Mouse (Mus musculus) limb, embryonic 15.5 days (tissue): ENCODE measurements around the gene Rplp0. TPM values are rescaled to one million over a fixed set of nuclear protein-coding genes. Genes with fewer than 3 reads are reported as not detected.

ENCODE experiments used
- ATAC-seq: fragments of 200-750 bp; cut with Nextera tagmentation; 2 replicates; pipeline ENCODE4 v1.8.0; 2017; ENCODE audit warnings: low read depth, moderate TSS enrichment; ENCODE audit not compliant: insufficient number of reproducible peaks, low FRiP score, low TSS enrichment
- H3K27ac ChIP-seq: fragments of 300-500 bp; sonication (generic); 2 replicates; pipeline ENCODE4 v1.5.1; 2015; ENCODE audit warnings: moderate library complexity, mild to moderate bottlenecking, inconsistent platforms
- H3K27me3 ChIP-seq: fragments of 300-500 bp; sonication (generic); 2 replicates; pipeline ENCODE4 v1.6.1; 2015; ENCODE audit warnings: inconsistent platforms
- H3K36me3 ChIP-seq: fragments of 300-500 bp; sonication (generic); 2 replicates; pipeline ENCODE4 v1.6.1; 2015; ENCODE audit warnings: inconsistent platforms
- H3K4me1 ChIP-seq: fragments of 300-500 bp; sonication (generic); 2 replicates; pipeline ENCODE4 v1.6.1; 2015; ENCODE audit warnings: inconsistent platforms
- H3K4me2 ChIP-seq: fragments of 300-500 bp; sonication (generic); 2 replicates; pipeline ENCODE4 v1.6.1; 2015; ENCODE audit warnings: mild to moderate bottlenecking, inconsistent platforms
- H3K4me3 ChIP-seq: fragments of 300-500 bp; sonication (generic); 2 replicates; pipeline ENCODE4 v1.5.1; 2015; ENCODE audit warnings: mild to moderate bottlenecking, inconsistent platforms
- H3K9ac ChIP-seq: fragments of 300-500 bp; sonication (generic); 2 replicates; pipeline ENCODE4 v1.6.1; 2015; ENCODE audit warnings: inconsistent platforms
- H3K9me3 ChIP-seq: fragments of 300-500 bp; sonication (generic); 2 replicates; pipeline ENCODE4 v1.6.1; 2016; ENCODE audit warnings: inconsistent platforms
- WGBS: fragments of 180-500 bp; shearing (Covaris S2); methylation state at CpG from one replicate; pipeline ENCODE4 v1.1.7; 2015; 5-methylcytosine and 5-hydroxymethylcytosine counted together
- polyA plus RNA-seq: library from polyadenylated mRNA; unstranded; fragments of >200 nt; fragmentation: Nextera tagmentation; extraction: Ambion mirVana; gene quantifications from 2 replicates; pipeline ENCODE4 v1.2.1, GENCODE M21; 2015

The Rplp0 gene
- polyA plus RNA-seq, 1 experiment from 2014 or later, result 1,752 TPM

DNA sequence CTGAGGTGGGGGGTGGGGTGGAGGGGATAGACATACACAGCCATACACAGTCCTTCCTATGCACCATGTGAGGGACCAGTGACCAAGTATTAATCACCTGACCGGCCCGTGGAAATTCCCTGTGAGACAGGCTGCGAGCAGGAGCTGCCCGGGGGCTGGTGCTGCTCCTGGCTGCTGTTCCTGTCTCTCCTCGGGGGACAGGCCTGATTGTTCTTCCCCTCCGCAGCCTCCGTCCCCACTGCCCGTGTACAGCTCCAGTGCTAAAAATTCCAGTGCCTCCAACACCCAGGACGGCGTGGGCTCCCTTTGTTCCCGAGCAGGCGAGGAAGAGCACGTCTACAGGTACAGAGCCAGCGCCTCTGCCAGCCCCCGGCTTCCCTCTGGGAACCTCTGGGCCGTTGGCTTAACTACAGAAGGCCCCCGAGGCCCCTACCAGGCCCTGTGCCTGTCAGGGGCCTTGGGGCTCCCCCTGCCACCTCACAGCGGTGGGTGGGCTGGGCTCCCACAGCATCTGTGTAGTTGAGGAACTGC is 14.5 kb upstream of the Rplp0 start:
- no peak for ATAC-seq
- no peak overlapping the region for H3K4me3 ChIP-seq
- H3K4me2 ChIP-seq, result no peak overlapping the region
- no peaks in the 10 kb centered on the region for H3K27me3 ChIP-seq
- 0 out of 2 replicates have a peak overlapping the region, but pooled peaks have one; percentile 7 for H3K9ac ChIP-seq
- no peaks in the 10 kb centered on the region for H3K9me3 ChIP-seq
- peaks cover 53% of the 10 kb centered on the region for H3K36me3 ChIP-seq
- H3K4me1 ChIP-seq, result peaks cover 52% of the 10 kb centered on the region
- peak overlapping the region; percentile 79; the same call in 1 of the 2 replicates for H3K27ac ChIP-seq
- 39% methylated on average over 18 of the region's 18 CpGs for WGBS

DNA sequence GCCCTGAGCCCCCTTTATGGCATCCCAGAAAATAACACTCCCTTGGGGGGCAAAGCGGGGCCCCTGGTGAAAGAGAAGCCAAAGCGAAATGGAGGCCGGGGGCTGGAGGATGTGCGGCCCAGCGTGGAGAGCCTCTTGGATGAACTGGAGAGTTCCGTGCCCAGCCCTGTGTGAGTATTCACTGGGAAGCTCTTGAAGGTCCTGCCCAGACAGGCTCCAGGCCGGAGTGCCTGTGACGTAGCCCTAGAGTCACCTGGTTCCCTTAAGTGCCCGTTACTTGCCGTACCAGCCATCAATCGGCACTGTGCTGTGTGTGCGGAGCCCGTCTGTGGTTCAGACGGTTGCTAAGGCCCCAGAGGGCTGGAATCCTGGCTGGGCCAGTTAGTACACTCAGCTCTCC is 13.6 kb upstream of the Rplp0 start:
- no peaks in the 10 kb centered on the region for H3K27me3 ChIP-seq
- ATAC-seq, result no peak
- peaks cover 52% of the 10 kb centered on the region for H3K4me1 ChIP-seq
- H3K4me3 ChIP-seq, result no peak overlapping the region
- peaks cover 63% of the 10 kb centered on the region for H3K36me3 ChIP-seq
- no peak overlapping the region; the same call in 1 of the 2 replicates for H3K9ac ChIP-seq
- WGBS, result 81% methylated on average over 14 of the region's 14 CpGs
- 0 out of 2 replicates have a peak overlapping the region, but pooled peaks have one; percentile 1 for H3K27ac ChIP-seq
- no peaks in the 10 kb centered on the region for H3K9me3 ChIP-seq
- no peak overlapping the region for H3K4me2 ChIP-seq

DNA sequence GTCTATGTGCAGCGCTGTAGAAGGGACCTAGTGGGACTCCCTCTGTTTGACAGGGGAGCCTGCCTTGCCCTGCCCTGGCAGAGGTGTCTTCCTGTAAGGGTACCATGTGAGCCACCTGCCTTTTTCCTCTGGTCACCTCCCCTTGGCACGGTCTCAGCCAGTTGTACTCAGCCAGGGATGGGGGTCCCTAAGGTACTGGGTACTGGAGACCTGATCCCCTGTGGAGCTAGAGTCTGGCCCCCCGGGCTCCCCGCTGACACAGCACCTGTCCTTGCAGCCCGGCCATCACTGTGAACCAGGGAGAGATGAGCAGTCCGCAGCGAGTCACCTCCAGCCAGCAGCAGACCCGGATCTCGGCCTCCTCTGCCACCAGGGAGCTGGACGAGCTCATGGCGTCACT is 12.7 kb upstream of the Rplp0 start:
- H3K4me1 ChIP-seq, result peaks cover 52% of the 10 kb centered on the region
- H3K27ac ChIP-seq, result no peak overlapping the region; the same call in 1 of the 2 replicates
- WGBS, result 87% methylated on average over 11 of the region's 11 CpGs
- H3K4me2 ChIP-seq, result no peak overlapping the region
- no peak overlapping the region for H3K9ac ChIP-seq
- peaks cover 70% of the 10 kb centered on the region for H3K36me3 ChIP-seq
- H3K4me3 ChIP-seq, result no peak overlapping the region
- H3K27me3 ChIP-seq, result no peaks in the 10 kb centered on the region
- ATAC-seq, result no peak
- no peaks in the 10 kb centered on the region for H3K9me3 ChIP-seq

DNA sequence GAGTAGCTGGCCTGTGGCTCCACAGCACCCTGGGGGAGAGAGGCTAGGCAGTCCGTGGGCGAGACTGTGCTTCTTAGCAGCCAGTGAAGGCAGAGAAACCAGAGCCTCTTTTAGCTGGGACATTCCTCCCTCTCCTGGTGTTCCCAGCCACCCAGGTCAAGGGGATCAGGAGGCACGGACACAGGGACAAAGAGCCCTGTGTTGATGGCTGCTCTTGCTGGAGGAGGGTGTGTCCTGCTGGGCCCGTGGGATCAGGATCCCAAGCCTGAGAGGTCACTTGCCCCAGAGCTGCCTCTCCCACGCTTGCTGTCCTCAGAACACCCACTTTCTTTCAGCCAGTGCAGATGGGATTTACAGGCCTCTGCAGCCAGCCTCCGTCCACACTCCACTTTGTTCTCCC is 12.3 kb upstream of the Rplp0 start:
- Histone ChIP-seq H3K9me3 (no peaks in the 10 kb centered on the region), H3K4me1 (peaks cover 51% of the 10 kb centered on the region), H3K36me3 (peaks cover 75% of the 10 kb centered on the region), H3K4me2 (no peak overlapping the region), H3K4me3 (no peak overlapping the region), H3K27me3 (no peaks in the 10 kb centered on the region), H3K27ac (peak overlapping the region; percentile 34), H3K9ac (no peak overlapping the region)
- WGBS, result 64% methylated on average over 6 of the region's 6 CpGs
- no peak for ATAC-seq

DNA sequence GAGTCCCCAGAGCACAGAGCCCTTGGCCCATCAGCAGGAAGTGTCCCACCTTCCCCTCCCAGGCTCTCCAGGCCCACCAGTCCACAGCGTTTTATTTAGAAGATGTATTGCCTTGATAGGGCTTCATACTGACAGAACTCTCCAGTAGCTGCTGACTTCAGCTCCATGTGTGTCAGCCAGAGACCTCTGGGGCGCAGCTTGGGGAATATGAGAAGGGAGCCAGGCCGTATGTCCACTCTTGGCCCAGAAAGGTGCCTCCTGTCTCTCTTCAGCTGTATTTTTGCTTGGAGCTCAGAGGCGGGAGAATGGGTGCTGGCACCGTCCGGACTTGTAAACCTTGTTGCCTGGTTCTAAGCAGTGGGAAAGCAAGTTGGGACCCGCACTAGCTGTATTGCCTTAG is 11.8 kb upstream of the Rplp0 start:
- H3K27ac ChIP-seq, result peak overlapping the region; percentile 34

DNA sequence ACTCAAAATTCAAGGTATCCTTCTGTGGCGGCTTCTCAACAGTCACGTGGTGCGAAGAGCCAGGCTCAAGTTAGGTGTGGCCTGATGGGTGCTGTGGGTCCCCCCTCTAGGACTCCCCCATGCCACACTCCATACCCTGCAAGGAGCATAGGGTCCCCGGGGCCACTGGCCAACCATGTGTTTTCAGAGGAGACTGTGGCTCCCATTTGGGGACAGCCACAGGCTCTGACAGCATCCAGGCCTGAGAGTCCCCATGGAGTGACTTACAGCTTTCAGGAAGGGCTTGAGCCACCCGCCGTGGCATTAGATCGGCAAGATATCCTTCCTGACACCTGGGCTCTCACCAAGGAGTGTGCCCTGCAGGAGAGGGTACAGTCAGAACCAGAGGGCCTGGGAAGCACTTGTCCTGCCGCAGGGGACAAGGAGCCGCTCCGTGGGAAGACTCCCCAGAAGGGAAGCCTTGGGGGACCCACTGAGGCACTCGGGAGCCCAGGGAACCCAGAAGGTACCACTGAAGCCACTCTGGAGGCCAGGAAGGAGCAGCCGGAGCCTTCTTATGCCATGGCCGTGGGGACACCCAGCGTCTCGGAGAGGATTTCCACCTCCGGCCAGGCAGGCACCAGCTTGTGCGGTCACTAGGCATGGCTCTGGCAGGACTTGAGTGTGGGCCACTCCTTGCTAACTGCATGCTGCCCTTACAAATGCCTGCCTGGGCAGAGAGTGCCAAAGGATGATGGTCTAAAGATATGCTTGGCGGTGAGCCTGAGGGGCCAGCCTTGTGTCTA is 10.6 kb upstream of the Rplp0 start:
- H3K4me1 ChIP-seq, result peaks cover 34% of the 10 kb centered on the region
- H3K9ac ChIP-seq, result no peak overlapping the region
- 88% methylated on average over 18 of the region's 18 CpGs for WGBS
- H3K27me3 ChIP-seq, result no peaks in the 10 kb centered on the region
- peaks cover 92% of the 10 kb centered on the region for H3K36me3 ChIP-seq
- H3K4me2 ChIP-seq, result no peak overlapping the region
- no peak overlapping the region for H3K4me3 ChIP-seq
- ATAC-seq, result no peak
- no peaks in the 10 kb centered on the region for H3K9me3 ChIP-seq
- H3K27ac ChIP-seq, result no peak overlapping the region

More for the DNA sequence above, 11.8 kb upstream of the Rplp0 start:
- Histone ChIP-seq H3K4me1 (peaks cover 47% of the 10 kb centered on the region), H3K36me3 (peaks cover 79% of the 10 kb centered on the region), H3K4me3 (no peak overlapping the region), H3K9ac (no peak overlapping the region), H3K4me2 (no peak overlapping the region), H3K27me3 (no peaks in the 10 kb centered on the region), H3K9me3 (no peaks in the 10 kb centered on the region)
- ATAC-seq, result no peak
- 67% methylated on average over 7 of the region's 7 CpGs for WGBS

DNA sequence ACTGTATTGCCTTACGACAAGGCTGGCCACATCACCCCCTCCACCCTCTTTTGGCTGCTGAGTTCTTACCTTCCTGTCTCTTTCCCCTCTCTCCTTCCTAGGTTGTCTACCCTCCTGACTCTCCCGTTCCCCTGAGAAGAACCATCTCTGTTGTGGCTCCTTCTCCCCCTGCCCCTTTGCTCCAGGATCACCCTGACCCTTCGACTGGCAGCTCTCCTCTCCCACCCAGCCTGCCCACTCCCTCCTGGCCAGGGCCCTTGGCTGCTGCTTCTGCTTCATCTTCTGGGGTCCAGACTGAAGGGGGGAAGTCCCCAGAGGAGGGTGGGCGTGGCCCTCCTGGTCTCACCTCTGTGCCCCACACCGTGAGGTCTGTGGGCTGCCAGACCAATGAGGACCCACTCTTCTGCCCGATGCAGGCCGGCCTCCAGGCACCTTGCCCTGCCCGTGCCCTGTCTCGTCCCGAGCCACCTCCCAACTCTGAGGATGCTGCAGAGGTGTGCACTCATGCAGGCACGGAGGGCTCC is 8.7 kb upstream of the Rplp0 start:
- ATAC-seq, result no peak
- Histone ChIP-seq H3K27ac (no peak overlapping the region), H3K36me3 (peaks cover 97% of the 10 kb centered on the region), H3K4me2 (no peak overlapping the region), H3K9ac (no peak overlapping the region), H3K27me3 (no peaks in the 10 kb centered on the region), H3K4me1 (peaks cover 17% of the 10 kb centered on the region; the same call in 1 of the 2 replicates), H3K4me3 (no peak overlapping the region), H3K9me3 (no peaks in the 10 kb centered on the region)
- 82% methylated on average over 11 of the region's 11 CpGs for WGBS

DNA sequence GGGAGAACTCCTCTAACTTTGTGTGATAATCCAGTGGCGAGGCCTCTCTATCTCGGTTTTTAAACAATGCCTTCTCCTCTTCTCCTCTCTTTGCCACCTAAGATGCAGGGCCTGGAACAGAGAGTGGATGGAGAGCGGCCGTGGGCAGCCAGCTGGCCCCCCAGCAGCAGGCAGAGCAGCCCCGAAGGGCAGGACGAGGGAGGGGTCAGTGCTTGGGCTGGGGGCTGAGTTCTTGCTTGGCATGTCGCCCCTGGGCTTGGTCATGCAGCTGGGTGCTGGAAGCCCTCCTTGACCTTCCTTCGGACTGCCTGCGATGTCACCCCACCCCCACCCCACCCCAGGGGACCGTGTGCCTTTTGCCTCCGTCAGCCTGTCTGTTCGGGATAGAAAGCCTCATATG is 7.9 kb upstream of the Rplp0 start:
- H3K4me1 ChIP-seq, result peaks cover 19% of the 10 kb centered on the region
- peaks cover 92% of the 10 kb centered on the region for H3K36me3 ChIP-seq
- 82% methylated on average over 12 of the region's 12 CpGs for WGBS
- H3K4me3 ChIP-seq, result no peak overlapping the region
- no peak overlapping the region for H3K4me2 ChIP-seq
- H3K9ac ChIP-seq, result no peak overlapping the region
- H3K27ac ChIP-seq, result no peak overlapping the region
- no peak for ATAC-seq
- H3K27me3 ChIP-seq, result no peaks in the 10 kb centered on the region
- no peaks in the 10 kb centered on the region for H3K9me3 ChIP-seq

DNA sequence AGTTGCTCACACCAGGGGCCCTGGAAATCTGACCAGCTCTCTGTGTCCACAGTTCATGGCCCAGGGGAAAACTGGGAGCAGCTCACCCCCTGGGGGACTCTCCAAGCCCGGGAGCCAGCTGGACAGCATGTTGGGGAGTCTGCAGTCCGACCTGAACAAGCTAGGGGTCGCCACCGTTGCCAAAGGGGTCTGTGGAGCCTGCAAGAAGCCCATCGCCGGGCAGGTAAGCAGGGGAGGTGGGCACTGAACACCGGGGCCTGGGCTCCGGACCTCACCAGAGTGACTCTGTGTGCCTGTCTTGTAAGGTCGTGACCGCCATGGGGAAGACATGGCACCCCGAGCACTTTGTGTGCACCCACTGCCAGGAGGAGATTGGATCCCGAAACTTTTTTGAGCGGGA is 7.5 kb upstream of the Rplp0 start:
- no peak overlapping the region for H3K9ac ChIP-seq
- H3K27ac ChIP-seq, result no peak overlapping the region
- H3K27me3 ChIP-seq, result no peaks in the 10 kb centered on the region
- H3K4me3 ChIP-seq, result no peak overlapping the region
- no peaks in the 10 kb centered on the region for H3K9me3 ChIP-seq
- H3K4me1 ChIP-seq, result peaks cover 15% of the 10 kb centered on the region
- no peak for ATAC-seq
- WGBS, result 85% methylated on average over 13 of the region's 13 CpGs
- peaks cover 88% of the 10 kb centered on the region for H3K36me3 ChIP-seq
- H3K4me2 ChIP-seq, result no peak overlapping the region

DNA sequence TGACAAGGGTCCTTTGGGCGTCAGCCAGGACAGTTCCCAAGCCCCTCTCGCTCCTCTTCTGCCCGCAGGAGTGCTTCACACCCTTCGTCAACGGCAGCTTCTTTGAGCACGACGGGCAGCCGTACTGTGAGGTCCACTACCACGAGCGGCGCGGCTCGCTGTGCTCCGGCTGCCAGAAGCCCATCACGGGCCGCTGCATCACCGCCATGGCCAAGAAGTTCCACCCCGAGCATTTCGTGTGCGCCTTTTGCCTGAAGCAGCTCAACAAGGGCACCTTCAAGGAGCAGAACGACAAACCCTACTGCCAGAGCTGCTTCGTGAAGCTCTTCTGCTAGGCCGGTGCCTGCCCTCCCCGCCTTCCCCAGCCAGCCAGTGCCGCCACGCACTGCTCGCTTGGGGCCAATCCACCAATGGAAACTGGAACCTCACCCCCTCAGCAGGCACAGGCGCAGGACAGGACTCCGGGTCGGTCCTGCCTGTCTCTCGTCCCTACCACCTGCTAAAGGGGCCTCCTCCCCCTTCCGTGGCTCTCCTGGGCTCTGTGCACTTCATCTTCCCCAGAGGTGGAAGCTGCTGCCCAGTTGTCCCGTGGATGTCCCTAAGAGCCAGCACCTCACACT is 5.4 kb upstream of the Rplp0 start:
- Histone ChIP-seq H3K36me3 (peaks cover 67% of the 10 kb centered on the region), H3K4me3 (no peak overlapping the region), H3K9me3 (no peaks in the 10 kb centered on the region), H3K27ac (no peak overlapping the region), H3K27me3 (no peaks in the 10 kb centered on the region), H3K4me2 (no peak overlapping the region), H3K4me1 (peaks cover 8% of the 10 kb centered on the region), H3K9ac (no peak overlapping the region)
- no peak for ATAC-seq
- WGBS, result 88% methylated on average over 33 of the region's 33 CpGs

DNA sequence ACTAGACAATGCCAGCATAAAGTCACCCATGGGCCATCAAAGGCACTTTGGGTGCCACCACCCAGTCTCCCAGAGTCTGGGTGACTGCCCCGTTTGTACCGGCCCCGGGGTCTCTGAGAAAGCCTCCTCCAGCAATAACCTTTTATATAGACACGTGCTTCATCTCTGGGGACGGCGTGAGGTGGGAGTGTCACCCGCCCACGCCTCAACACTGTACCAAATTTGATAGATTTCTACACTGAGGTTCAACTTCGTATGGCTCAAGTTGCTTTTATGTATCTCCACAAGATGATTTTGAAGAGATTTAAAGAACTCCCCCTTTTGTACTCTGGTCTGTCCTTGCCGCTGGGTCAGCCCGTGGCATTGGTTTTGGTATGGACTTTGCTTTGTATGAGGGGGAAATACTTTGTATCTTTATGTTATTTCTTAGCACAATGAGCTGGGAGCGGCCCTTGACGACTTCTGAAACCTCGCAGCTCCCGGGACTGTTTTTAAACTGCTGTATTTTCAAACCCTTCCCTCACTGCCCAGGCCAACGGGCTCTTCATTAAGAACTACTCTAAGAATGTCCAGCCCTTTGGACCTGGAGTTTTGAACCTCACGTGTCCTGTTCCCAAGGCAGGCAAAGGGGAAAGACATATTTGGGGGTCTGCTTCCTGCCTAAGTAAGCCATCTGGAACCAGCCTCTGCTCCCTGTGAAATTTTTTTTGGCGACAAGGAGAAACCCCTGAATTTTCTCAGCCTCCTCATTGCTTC is 4.6 kb upstream of the Rplp0 start:
- Histone ChIP-seq H3K4me2 (no peak overlapping the region), H3K36me3 (peaks cover 59% of the 10 kb centered on the region), H3K27ac (no peak overlapping the region), H3K4me1 (peaks cover 8% of the 10 kb centered on the region), H3K4me3 (no peak overlapping the region), H3K9ac (no peak overlapping the region), H3K27me3 (no peaks in the 10 kb centered on the region), H3K9me3 (no peaks in the 10 kb centered on the region)
- no peak for ATAC-seq
- whole genome bisulfite sequencing, result 89% methylated on average over 18 of the region's 18 CpGs
